Mouse (Mus musculus): ENCODE measurements around the gene Ptbp1.

Ptbp1 gene

GRCm38 (mm10) chr10:79834769-79835398, 19.3 kb upstream of the Ptbp1 start:
- DNase-seq (ENCODE audit: low spot score), result no peak

GRCm38 (mm10) chr10:79836918-79837317, 17.3 kb upstream of the Ptbp1 start:
- no peak for DNase-seq (ENCODE audit: low spot score)

GRCm38 (mm10) chr10:79838151-79838550, 16.1 kb upstream of the Ptbp1 start:
- no peak for DNase-seq (ENCODE audit: low spot score)

GRCm38 (mm10) chr10:79840091-79840490, 14.1 kb upstream of the Ptbp1 start:
- no peak for DNase-seq (ENCODE audit: low spot score)

- DNase-seq (ENCODE audit: low spot score), result peak; percentile 55
Observed at GRCm38 (mm10) chr10:79840644-79841551, 13.3 kb upstream of the Ptbp1 start.

- DNase-seq (ENCODE audit: low spot score), result no peak
Observed at GRCm38 (mm10) chr10:79842322-79842721, 11.9 kb upstream of the Ptbp1 start.

- DNase-seq (ENCODE audit: low spot score), result no peak
Observed at GRCm38 (mm10) chr10:79843476-79843875, 10.8 kb upstream of the Ptbp1 start.

- DNase-seq (ENCODE audit: low spot score), result no peak
Observed at GRCm38 (mm10) chr10:79846553-79846952, 7.7 kb upstream of the Ptbp1 start.

GRCm38 (mm10) chr10:79849941-79850628, 4.1 kb upstream of the Ptbp1 start:
- no peak for DNase-seq (ENCODE audit: low spot score)

GRCm38 (mm10) chr10:79851653-79852052, 2.6 kb upstream of the Ptbp1 start:
- DNase-seq (ENCODE audit: low spot score), result no peak

GRCm38 (mm10) chr10:79852107-79852789, 2.0 kb upstream of the Ptbp1 start:
- DNase-seq (ENCODE audit: low spot score), result no peak

- no peak for DNase-seq (ENCODE audit: low spot score)
Observed at GRCm38 (mm10) chr10:79852827-79853226, 1.4 kb upstream of the Ptbp1 start.

- no peak for DNase-seq (ENCODE audit: low spot score)
Observed at GRCm38 (mm10) chr10:79853392-79853791, 835 bp upstream of the Ptbp1 start.

- DNase-seq (ENCODE audit: low spot score), result no peak
Observed at GRCm38 (mm10) chr10:79854801-79855541, 744 bp downstream of the Ptbp1 start.

- no peak for DNase-seq (ENCODE audit: low spot score)
Observed at GRCm38 (mm10) chr10:79855558-79856184, 1.4 kb downstream of the Ptbp1 start.

- DNase-seq (ENCODE audit: low spot score), result no peak
Observed at GRCm38 (mm10) chr10:79856280-79856679, 2.1 kb downstream of the Ptbp1 start.

GRCm38 (mm10) chr10:79856704-79857451, 2.7 kb downstream of the Ptbp1 start:
- no peak for DNase-seq (ENCODE audit: low spot score)

GRCm38 (mm10) chr10:79857452-79857811, 3.2 kb downstream of the Ptbp1 start:
- DNase-seq (ENCODE audit: low spot score), result no peak

- no peak for DNase-seq (ENCODE audit: low spot score)
Observed at GRCm38 (mm10) chr10:79857894-79858293, 3.7 kb downstream of the Ptbp1 start.

GRCm38 (mm10) chr10:79858416-79859074, 4.3 kb downstream of the Ptbp1 start:
- no peak for DNase-seq (ENCODE audit: low spot score)

All from layer of hippocampus, adult 9-10 months (tissue).